Mouse (Mus musculus) embryonic facial prominence, embryonic 11.5 days (tissue): Measurements from ENCODE around the gene Hist2h3c1. TPM values are rescaled to one million over a fixed set of nuclear protein-coding genes. Genes with fewer than 3 reads are reported as not detected.

Experiments
- ATAC-seq: fragments of 200-750 bp; cut with Nextera tagmentation; replicated peaks from 2 replicates; pipeline ENCODE4 v1.8.0; 2017; ENCODE audit warnings: low read depth; ENCODE audit not compliant: insufficient number of reproducible peaks, low FRiP score, low TSS enrichment
- DNase-seq: peaks from one replicate; pipeline ENCODE4 v3.0.0-alpha.2; 2015; ENCODE audit warnings: low spot score
- H3K27ac ChIP-seq: fragments of 300-500 bp; sonication (generic); replicated peaks from 2 replicates; pipeline ENCODE4 v1.5.1; 2014; ENCODE audit warnings: mild to moderate bottlenecking, low read depth, low read length, control low read depth
- H3K27me3 ChIP-seq: fragments of 300-500 bp; sonication (generic); 2 replicates; pipeline ENCODE4 v1.6.1; 2014; ENCODE audit warnings: mild to moderate bottlenecking, low read length, moderate library complexity, mixed read lengths; ENCODE audit not compliant: control insufficient read depth, insufficient read depth
- H3K36me3 ChIP-seq: fragments of 300-500 bp; sonication (generic); replicated peaks from 2 replicates; pipeline ENCODE4 v1.6.1; 2014; ENCODE audit warnings: low read depth, mild to moderate bottlenecking, low read length, moderate library complexity, mixed read lengths; ENCODE audit not compliant: control insufficient read depth, insufficient read depth
- H3K4me1 ChIP-seq: fragments of 300-500 bp; sonication (generic); 2 replicates; pipeline ENCODE4 v1.6.1; 2014; ENCODE audit warnings: low read length, mixed read lengths; ENCODE audit not compliant: control insufficient read depth, insufficient read depth
- H3K4me2 ChIP-seq: fragments of 300-500 bp; sonication (generic); 2 replicates; pipeline ENCODE4 v1.6.1; 2014; ENCODE audit warnings: low read depth, mild to moderate bottlenecking, control low read depth, low read length, moderate library complexity
- H3K4me3 ChIP-seq: fragments of 300-500 bp; sonication (generic); 2 replicates; pipeline ENCODE4 v1.5.1; 2014; ENCODE audit warnings: low read depth, low read length, control low read depth
- H3K9ac ChIP-seq: fragments of 300-500 bp; sonication (generic); replicated peaks from 2 replicates; pipeline ENCODE4 v1.6.1; 2014; ENCODE audit warnings: mild to moderate bottlenecking, control low read depth, low read length
- H3K9me3 ChIP-seq: fragments of 300-500 bp; sonication (generic); replicated peaks from 2 replicates; pipeline ENCODE4 v1.6.1; 2016; ENCODE audit warnings: mild to moderate bottlenecking, low read length, inconsistent platforms, mixed read lengths; ENCODE audit not compliant: control insufficient read depth
- WGBS: fragments of 180-500 bp; shearing (Covaris S2); extraction: QIAGEN DNeasy Blood & Tissue Kit; methylation state at CpG from one replicate; pipeline ENCODE4 v1.1.7; 2014; 5-methylcytosine and 5-hydroxymethylcytosine counted together
- polyA plus RNA-seq: library from polyadenylated mRNA; unstranded; fragments of >200 nt; fragmentation: Nextera tagmentation; extraction: Ambion mirVana; gene quantifications from 2 replicates; pipeline ENCODE4 v1.2.1, GENCODE M21; 2014

The Hist2h3c1 gene
- polyA plus RNA-seq, 1 experiment from 2014 or later, result 0.50 TPM

DNA sequence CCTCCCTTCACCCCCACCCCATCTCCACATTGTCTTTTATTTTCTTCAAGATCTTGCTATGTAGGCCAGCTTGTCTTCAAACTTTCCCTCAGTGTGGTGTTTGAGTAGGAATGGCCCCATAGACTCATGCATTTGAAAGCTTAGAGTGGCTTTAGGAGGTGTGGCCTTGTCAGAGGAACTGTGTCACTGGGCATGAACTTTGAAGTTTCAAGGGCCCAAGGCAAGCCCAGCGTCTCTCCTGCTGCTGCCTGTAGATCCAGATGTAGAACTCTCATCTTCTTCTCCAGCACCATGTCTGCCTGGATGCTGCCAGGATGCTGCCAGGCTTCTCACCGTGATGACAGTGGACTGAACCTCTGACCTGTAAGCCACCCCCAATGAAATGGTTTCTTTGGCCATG lies 17.7 kb upstream of the Hist2h3c1 start:
- WGBS, result 70% methylated on average over 2 of the region's 2 CpGs
- H3K4me1 ChIP-seq, result no peaks in the 10 kb centered on the region

GRCm38 (mm10) chr3:96230404-96230803 lies 16.1 kb upstream of the Hist2h3c1 start:
- Histone ChIP-seq H3K27me3 (no peaks in the 10 kb centered on the region), H3K4me2 (no peak overlapping the region), H3K9me3 (no peaks in the 10 kb centered on the region), H3K9ac (no peak overlapping the region), H3K27ac (no peak overlapping the region), H3K36me3 (no peaks in the 10 kb centered on the region), H3K4me1 (no peaks in the 10 kb centered on the region), H3K4me3 (no peak overlapping the region)
- DNase-seq (no peak), ATAC-seq (no peak)
- 78% methylated on average over 2 of the region's 2 CpGs for WGBS

More for the DNA sequence above, 17.7 kb upstream of the Hist2h3c1 start:
- Histone ChIP-seq H3K9ac (no peak overlapping the region), H3K36me3 (no peaks in the 10 kb centered on the region), H3K9me3 (no peaks in the 10 kb centered on the region), H3K27ac (no peak overlapping the region), H3K27me3 (no peaks in the 10 kb centered on the region), H3K4me3 (no peak overlapping the region), H3K4me2 (no peak overlapping the region)
- DNase-seq, result no peak
- no peak for ATAC-seq

- H3K4me1 ChIP-seq, result no peaks in the 10 kb centered on the region
- no peaks in the 10 kb centered on the region for H3K27me3 ChIP-seq
- H3K9ac ChIP-seq, result no peak overlapping the region
- ATAC-seq, result no peak
- H3K27ac ChIP-seq, result no peak overlapping the region
- no peak overlapping the region for H3K4me2 ChIP-seq
- H3K4me3 ChIP-seq, result no peak overlapping the region
- H3K36me3 ChIP-seq, result no peaks in the 10 kb centered on the region
- no peaks in the 10 kb centered on the region for H3K9me3 ChIP-seq
- 76% methylated on average over 4 of the region's 4 CpGs for WGBS
- no peak for DNase-seq
Observed at GRCm38 (mm10) chr3:96230910-96231757, 15.4 kb upstream of the Hist2h3c1 start.

- Histone ChIP-seq H3K36me3 (no peaks in the 10 kb centered on the region), H3K27me3 (no peaks in the 10 kb centered on the region), H3K4me2 (no peak overlapping the region), H3K4me1 (no peaks in the 10 kb centered on the region), H3K9me3 (no peaks in the 10 kb centered on the region), H3K9ac (no peak overlapping the region), H3K4me3 (no peak overlapping the region), H3K27ac (no peak overlapping the region)
- ATAC-seq (no peak), DNase-seq (no peak)
- WGBS, result 55% methylated on average over 2 of the region's 2 CpGs
Observed at GRCm38 (mm10) chr3:96231758-96232120, 14.7 kb upstream of the Hist2h3c1 start.

DNA sequence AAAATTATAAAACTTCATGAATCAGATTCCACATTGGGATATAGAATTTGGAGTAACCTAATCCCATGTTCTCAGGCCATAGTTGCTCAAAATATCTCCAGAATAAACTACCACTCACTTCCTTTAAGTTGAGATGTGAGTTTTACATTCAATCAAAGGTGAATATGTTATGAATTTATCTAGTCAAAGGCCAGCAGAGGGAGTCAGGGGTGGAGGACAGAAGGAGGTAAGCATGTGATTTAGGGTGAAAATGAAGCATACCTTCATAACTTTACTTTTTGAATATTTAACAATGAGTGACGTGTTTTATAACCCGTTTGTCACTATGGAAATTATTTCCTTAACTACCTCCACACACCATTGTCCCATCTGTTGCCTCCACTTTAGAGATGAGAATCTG lies 11.6 kb upstream of the Hist2h3c1 start:
- Histone ChIP-seq H3K4me3 (no peak overlapping the region), H3K36me3 (no peaks in the 10 kb centered on the region), H3K27ac (no peak overlapping the region), H3K27me3 (no peaks in the 10 kb centered on the region), H3K9ac (no peak overlapping the region), H3K4me2 (no peak overlapping the region), H3K9me3 (no peaks in the 10 kb centered on the region), H3K4me1 (no peaks in the 10 kb centered on the region)
- 94% methylated on average over 2 of the region's 2 CpGs for WGBS
- no peak for DNase-seq
- ATAC-seq, result no peak

DNA sequence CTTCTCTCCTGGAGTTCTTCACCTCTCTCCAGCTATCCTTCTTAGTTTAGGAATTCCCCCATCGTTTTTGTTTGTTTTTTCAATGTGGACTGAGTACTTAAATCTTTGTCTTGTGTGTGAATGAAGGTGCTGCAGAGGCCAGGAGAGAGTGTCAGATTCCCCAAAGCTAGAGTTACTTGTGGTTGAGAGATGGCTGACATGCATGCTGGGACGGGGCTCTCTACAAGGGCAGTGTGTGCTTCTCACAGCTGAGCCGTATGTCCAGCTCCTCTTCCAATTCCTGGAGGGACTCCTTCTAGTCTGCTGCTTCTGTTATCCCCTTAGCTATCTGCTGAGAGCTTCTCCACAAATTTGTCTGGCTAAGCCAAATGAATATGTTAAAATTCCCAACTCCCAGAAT lies 10.6 kb upstream of the Hist2h3c1 start:
- ATAC-seq (no peak), DNase-seq (no peak)
- 59% methylated on average over 3 of the region's 3 CpGs for WGBS
- Histone ChIP-seq H3K9me3 (no peaks in the 10 kb centered on the region), H3K36me3 (no peaks in the 10 kb centered on the region), H3K27me3 (no peaks in the 10 kb centered on the region), H3K4me2 (no peak overlapping the region), H3K4me3 (no peak overlapping the region), H3K9ac (no peak overlapping the region), H3K4me1 (no peaks in the 10 kb centered on the region), H3K27ac (no peak overlapping the region)

DNA sequence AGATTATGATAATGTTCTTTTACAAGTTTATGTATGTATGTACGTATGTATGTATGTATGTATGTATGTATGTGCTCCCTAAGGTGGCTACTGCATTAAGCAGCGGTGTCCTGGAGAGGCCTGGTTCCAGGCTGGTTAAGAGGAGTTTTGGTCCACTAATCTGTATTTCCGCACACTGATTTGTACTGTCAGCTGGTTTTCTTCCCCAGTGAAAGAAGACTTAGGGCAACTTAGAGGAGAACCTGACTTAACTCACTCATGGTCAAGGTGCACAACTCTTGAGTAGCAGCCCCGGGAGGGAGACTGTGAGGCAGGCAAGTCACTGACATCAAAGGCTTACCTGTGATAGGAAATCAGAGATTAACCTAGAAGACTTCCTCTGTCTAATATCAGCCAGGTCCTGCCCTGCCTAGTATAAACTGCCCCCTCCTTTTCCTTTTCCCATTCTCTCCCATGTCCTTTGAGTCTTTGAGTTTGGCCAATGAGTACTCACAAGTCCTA lies 9.6 kb upstream of the Hist2h3c1 start:
- no peak for DNase-seq

DNA sequence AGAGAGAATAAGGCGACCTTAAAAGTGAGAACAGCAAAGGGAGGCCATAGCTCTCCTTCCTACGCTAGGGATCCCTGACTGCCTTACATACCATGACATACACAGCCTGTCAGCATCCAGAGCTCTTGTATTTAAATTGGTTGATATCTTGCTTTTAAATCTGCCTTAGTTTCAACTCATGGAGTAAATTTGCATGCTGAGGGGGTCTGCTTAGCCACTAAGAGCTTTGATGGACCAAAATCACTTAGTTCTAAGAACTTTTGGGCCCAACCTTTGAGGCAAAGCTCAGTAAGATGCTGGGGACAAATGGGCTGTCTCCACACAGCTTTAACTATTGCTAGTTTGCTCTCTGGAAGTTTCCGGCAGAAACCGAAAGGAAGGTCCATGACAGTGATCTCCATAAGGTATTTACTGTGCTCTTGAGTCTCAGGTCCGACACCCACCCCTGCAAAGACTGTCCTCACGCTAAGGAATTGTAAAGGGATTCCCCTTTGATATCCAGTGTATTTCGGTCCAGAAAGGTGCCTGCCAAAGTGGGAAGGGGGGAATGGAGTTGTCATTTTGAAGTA lies 9.1 kb upstream of the Hist2h3c1 start:
- peak; percentile 57 for DNase-seq
- H3K4me1 ChIP-seq, result no peaks in the 10 kb centered on the region
- no peaks in the 10 kb centered on the region for H3K9me3 ChIP-seq
- peak overlapping the region; percentile 81 for H3K9ac ChIP-seq
- 28% methylated on average over 7 of the region's 7 CpGs for WGBS
- peak overlapping the region; percentile 56 for H3K4me2 ChIP-seq
- H3K4me3 ChIP-seq, result peak overlapping the region; percentile 49
- ATAC-seq, result no peak
- H3K36me3 ChIP-seq, result no peaks in the 10 kb centered on the region
- H3K27ac ChIP-seq, result peak overlapping the region; percentile 88
- H3K27me3 ChIP-seq, result no peaks in the 10 kb centered on the region

More for the DNA sequence above, 9.6 kb upstream of the Hist2h3c1 start:
- Histone ChIP-seq H3K4me3 (peak overlapping the region; percentile 49), H3K36me3 (no peaks in the 10 kb centered on the region), H3K4me1 (no peaks in the 10 kb centered on the region), H3K27ac (no peak overlapping the region), H3K27me3 (no peaks in the 10 kb centered on the region), H3K4me2 (peak overlapping the region; percentile 56), H3K9ac (no peak overlapping the region; the same call in 1 of the 2 replicates), H3K9me3 (no peaks in the 10 kb centered on the region)
- no peak for ATAC-seq
- 83% methylated on average over 4 of the region's 4 CpGs for WGBS
